Mouse (Mus musculus): ENCODE results near the gene Cmah. TPM values are rescaled to one million over a fixed set of nuclear protein-coding genes. Genes with fewer than 3 reads are reported as not detected.

The Cmah gene
- 179 and 208 TPM in 2 replicates for total RNA-seq (2017)

DNA sequence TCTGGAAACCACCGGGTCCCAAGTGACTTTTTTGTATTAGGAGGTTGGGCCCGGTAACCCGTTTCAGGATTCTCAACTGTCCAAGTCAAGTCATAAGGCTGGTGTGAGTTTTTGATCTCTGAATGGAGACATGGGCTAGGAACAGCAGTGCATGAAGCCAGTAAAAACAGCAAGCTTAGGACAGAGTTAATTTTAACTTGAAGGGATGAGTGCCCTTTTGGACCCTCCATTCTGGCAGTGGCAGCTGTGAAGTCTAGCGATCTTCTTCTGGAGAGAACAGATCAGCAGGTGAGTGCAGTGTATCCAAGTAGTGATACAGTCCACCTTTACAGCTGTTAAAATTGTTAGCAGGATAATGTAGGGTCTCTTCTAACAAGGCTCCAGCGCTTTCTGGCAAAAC is at the start of gene Cmah:
TSS of gene Cmah (plus strand) at position 204 of the 400 bp plus-strand sequence.
- no peak for ATAC-seq (ENCODE audit: extremely low read depth, insufficient number of reproducible peaks, low FRiP score, poor library complexity, severe bottlenecking)

DNA sequence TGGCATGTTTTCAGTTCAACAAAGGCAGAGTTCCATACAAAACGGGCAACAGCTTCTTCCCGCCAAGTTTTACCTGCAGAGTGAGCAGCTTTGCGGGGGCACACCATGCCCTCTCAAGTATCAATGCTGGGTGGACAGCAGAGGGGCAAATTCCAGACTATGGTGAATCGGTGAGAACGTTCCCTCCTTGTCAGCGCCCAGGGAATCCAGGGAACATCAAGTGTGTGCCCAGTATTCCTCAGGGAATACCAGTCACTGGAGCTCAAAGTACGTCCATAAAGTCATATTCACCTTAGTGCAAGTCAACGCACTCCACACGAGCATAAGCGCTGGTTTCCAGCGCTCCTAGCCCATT is 47.8 kb upstream of the Cmah start:
- no peak for ATAC-seq (ENCODE audit: extremely low read depth, insufficient number of reproducible peaks, low FRiP score, poor library complexity, severe bottlenecking)

- no peak for ATAC-seq (ENCODE audit: extremely low read depth, insufficient number of reproducible peaks, low FRiP score, poor library complexity, severe bottlenecking)
Observed at GRCm38 (mm10) chr13:24279762-24280438, 47.3 kb upstream of the Cmah start.

- peak; percentile 79 for ATAC-seq (ENCODE audit: extremely low read depth, insufficient number of reproducible peaks, low FRiP score, poor library complexity, severe bottlenecking)
Observed at GRCm38 (mm10) chr13:24280439-24281431, 46.5 kb upstream of the Cmah start, which contains the start of gene Carmil1. Carmil1 (minus strand) TSS chr13:24280795.

DNA sequence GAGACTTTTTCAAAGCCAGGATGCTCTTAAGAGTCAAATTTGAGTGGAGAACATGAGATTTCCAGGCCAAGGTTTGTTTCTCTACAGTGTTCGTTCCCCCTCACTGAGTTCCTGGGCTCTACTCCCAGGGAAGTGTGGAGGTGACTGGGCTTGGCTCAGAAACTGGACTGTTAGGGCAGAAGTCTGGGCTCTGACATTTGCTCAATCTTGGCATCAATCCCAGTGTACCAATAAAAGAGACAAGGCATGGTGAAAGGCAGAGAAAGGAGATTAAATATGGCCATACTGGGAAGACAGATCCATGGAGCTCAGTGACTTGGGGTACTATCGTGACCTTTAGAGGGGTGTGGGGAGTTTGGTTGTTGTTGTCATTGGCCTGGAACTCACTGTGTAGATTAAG is 39.8 kb upstream of the Cmah start:
- ATAC-seq (ENCODE audit: extremely low read depth, insufficient number of reproducible peaks, low FRiP score, poor library complexity, severe bottlenecking): no peak

GRCm38 (mm10) chr13:24297252-24297651 is 30.0 kb upstream of the Cmah start:
- peak; percentile 67; the same call in 1 of the 2 replicates for ATAC-seq (ENCODE audit: extremely low read depth, insufficient number of reproducible peaks, low FRiP score, poor library complexity, severe bottlenecking)

DNA sequence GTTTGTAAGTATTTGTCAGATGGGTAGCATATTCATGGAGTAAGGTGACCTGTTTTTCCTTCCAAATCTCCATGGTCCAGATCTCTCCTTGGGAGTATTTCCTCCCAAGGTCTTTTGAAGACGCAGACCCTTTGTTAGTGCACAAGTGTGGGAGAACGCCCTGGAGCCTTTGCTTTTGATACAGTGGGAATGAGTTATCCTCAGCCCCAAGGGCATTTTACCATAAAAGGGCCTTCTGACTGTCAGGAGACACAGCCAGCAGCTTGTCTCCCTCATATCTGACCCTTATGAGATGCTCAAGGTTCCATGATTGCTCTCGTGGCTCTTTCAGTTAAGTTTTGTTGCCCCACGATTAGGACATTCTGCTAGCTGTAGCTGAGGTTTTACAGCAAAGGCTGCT is 21.7 kb upstream of the Cmah start:
- no peak for ATAC-seq (ENCODE audit: extremely low read depth, insufficient number of reproducible peaks, low FRiP score, poor library complexity, severe bottlenecking)

GRCm38 (mm10) chr13:24306248-24306647 is 21.0 kb upstream of the Cmah start:
- ATAC-seq (ENCODE audit: extremely low read depth, insufficient number of reproducible peaks, low FRiP score, poor library complexity, severe bottlenecking): no peak

- ATAC-seq (ENCODE audit: extremely low read depth, insufficient number of reproducible peaks, low FRiP score, poor library complexity, severe bottlenecking): no peak
Observed at GRCm38 (mm10) chr13:24311011-24311940, 15.9 kb upstream of the Cmah start.

GRCm38 (mm10) chr13:24316563-24316962 is 10.6 kb upstream of the Cmah start:
- ATAC-seq (ENCODE audit: extremely low read depth, insufficient number of reproducible peaks, low FRiP score, poor library complexity, severe bottlenecking): no peak

- ATAC-seq (ENCODE audit: extremely low read depth, insufficient number of reproducible peaks, low FRiP score, poor library complexity, severe bottlenecking): 0 out of 2 replicates have a peak, but pooled peaks have one; percentile 39
Observed at GRCm38 (mm10) chr13:24318618-24319017, 8.6 kb upstream of the Cmah start.

DNA sequence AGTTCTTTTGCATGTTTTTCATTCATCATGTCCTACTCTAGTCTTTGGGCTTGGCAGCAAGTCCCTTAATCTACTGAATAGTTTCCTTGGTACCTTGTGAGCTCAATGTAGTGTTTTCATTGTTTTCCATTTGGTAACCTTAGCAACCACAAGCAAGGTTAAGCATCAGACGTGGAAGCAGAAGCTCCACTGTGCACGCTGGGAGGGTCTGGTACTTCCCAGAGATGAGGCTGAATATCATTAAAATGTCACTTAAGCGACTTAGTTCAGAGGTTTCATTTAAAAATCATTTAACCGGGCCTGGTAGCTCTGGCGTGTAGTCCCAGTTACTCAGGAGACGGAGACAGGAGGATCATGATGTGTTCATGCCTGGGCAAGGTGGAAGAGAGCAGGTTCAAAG is 5.9 kb upstream of the Cmah start:
- ATAC-seq (ENCODE audit: extremely low read depth, insufficient number of reproducible peaks, low FRiP score, poor library complexity, severe bottlenecking): no peak

DNA sequence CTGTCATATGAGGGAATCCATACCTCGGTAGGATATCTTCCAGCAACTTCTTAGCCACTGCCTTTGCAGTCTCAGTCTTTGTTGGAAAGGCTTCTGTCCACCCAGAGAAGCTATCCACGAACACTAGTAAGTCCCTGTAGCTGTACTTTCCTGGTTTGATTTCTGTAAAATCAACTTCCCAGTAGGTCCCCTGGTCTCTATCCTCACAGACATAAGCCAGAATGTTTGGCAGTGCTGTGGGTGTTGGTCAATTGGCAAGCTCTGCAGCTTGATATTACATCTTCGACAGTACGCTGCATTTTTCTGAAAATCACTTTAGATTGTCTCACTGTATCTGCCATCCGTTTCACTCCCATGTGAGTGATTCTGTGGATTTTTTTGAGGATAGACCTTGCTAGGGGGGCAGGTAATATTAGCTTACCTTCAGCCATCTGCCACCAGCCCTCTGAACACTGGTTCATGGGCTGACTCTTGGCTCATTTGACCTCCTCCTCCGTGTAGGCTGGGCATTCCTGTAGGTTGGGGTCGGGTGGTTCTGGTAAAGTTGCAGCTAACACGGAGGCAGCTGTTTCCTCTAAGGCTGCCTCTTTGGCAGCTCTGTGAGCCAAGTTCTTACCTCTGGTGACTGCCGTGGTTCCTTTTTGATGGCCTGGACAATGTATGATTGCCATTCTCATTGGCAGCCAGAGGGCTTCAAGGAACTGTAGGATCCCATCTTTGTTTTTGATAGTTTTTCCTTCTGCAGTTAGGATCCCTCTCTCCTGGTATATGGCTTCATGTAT is 1.0 kb downstream of the Cmah start:
- no peak for ATAC-seq (ENCODE audit: extremely low read depth, insufficient number of reproducible peaks, low FRiP score, poor library complexity, severe bottlenecking)

- ATAC-seq (ENCODE audit: extremely low read depth, insufficient number of reproducible peaks, low FRiP score, poor library complexity, severe bottlenecking): no peak
Observed at GRCm38 (mm10) chr13:24330128-24330527, 2.9 kb downstream of the Cmah start.

GRCm38 (mm10) chr13:24330836-24331523 is 3.8 kb downstream of the Cmah start:
- no peak for ATAC-seq (ENCODE audit: extremely low read depth, insufficient number of reproducible peaks, low FRiP score, poor library complexity, severe bottlenecking)

GRCm38 (mm10) chr13:24332537-24332936 is 5.3 kb downstream of the Cmah start:
- no peak for ATAC-seq (ENCODE audit: extremely low read depth, insufficient number of reproducible peaks, low FRiP score, poor library complexity, severe bottlenecking)

DNA sequence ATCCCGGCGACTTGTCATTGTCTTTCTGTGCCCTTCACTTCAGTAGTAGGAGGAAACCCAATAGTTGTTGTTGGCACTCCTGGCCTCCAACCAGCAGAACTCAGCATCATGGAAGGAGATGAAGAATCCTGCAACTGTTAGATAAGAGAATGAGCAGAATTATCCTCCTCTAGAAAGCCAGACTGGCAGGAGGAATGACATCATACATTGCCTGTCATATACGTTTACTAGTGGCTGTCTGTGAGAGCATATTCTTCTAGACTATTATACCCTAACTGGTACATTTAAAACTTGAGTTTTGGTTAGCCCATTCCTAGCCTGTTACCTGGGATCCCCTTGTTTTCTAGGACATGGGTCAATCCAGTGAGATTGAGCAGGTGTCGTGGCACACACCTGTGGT is 9.6 kb downstream of the Cmah start:
- no peak for ATAC-seq (ENCODE audit: extremely low read depth, insufficient number of reproducible peaks, low FRiP score, poor library complexity, severe bottlenecking)

DNA sequence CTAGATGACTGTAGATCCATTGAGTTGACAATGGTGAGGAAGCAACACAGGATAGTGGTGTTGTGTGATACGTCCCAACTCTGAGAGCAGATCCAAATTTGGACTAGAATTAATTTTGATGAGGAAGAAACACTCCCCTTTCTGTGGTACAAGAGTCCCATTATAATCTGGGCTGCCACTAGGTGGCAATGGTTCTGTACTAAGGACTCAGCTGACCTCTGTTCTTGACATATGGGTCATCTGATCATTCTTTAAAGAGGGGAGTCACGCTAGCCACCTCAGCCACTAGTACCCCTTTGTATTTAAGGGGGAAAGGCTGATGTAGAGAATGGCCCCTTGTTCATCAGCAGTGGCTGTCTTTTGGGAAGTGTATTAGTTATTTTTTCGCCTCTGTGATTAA is 10.7 kb downstream of the Cmah start:
- peak; percentile 70 for ATAC-seq (ENCODE audit: extremely low read depth, insufficient number of reproducible peaks, low FRiP score, poor library complexity, severe bottlenecking)

Data from neutrophil, adult 5-6 weeks (primary cell).